Comparison of ENCODE assay signal across 11 mouse cellular contexts in genomic region chr5:125363894-125364293, GRCm38 (mm10). TPM values are rescaled to one million over a fixed set of nuclear protein-coding genes. Genes with fewer than 3 reads are reported as not detected.
A peak's percentile ranks its signal among the peaks of the same experiment; 100 is the strongest.
DNase-seq lines count a peak whose midpoint lies in the region; ATAC-seq and TF ChIP-seq lines count a peak whose summit lies in the region.
"Had no signal": no experiment of that assay in that cellular context is flagged by ENCODE, and none has a peak within 500 bp of the region (broad histone marks: within the 10 kb centered on the region; RNA-seq: fewer than 3 reads in every experiment).

No protein-coding gene starts in this region.

- H3K36me3 ChIP-seq in heart, embryonic 14.5 days (ENCODE audit: control insufficient read depth, insufficient read depth, low read length), result no peaks in the 10 kb centered on the region
- H3K36me3 ChIP-seq in forebrain, postnatal 0 days (ENCODE audit: insufficient read depth), result no peaks in the 10 kb centered on the region
- no peaks in the 10 kb centered on the region for H3K36me3 ChIP-seq in forebrain, embryonic 15.5 days
- no peaks in the 10 kb centered on the region for H3K36me3 ChIP-seq in midbrain, embryonic 11.5 days (ENCODE audit: control insufficient read depth, insufficient read depth, low read length)
- H3K36me3 ChIP-seq: hindbrain, embryonic 13.5 days had no signal

- no peak overlapping the region for H3K4me2 ChIP-seq in heart, embryonic 14.5 days (ENCODE audit: low read length)
- no peak overlapping the region for H3K4me2 ChIP-seq in forebrain, postnatal 0 days (ENCODE audit: low read depth)
- no peak overlapping the region for H3K4me2 ChIP-seq in forebrain, embryonic 15.5 days (replicated peaks)
- H3K4me2 ChIP-seq in midbrain, embryonic 11.5 days, result no peak overlapping the region
- H3K4me2 ChIP-seq: hindbrain, embryonic 13.5 days had no signal

- H3K4me3 ChIP-seq in heart, embryonic 14.5 days (ENCODE audit: control insufficient read depth in 1 of 2, insufficient read depth in 1 of 2, low read depth in 1 of 2, low read length in 2 of 2), result no peak overlapping the region
- H3K4me3 ChIP-seq in forebrain, postnatal 0 days (ENCODE audit: low read depth, low read length), result no peak overlapping the region
- no peak overlapping the region for H3K4me3 ChIP-seq in forebrain, embryonic 15.5 days
- H3K4me3 ChIP-seq in midbrain, embryonic 11.5 days (ENCODE audit: low read depth, low read length), result no peak overlapping the region
- H3K4me3 ChIP-seq: hindbrain, embryonic 13.5 days had no signal

- H3K27ac ChIP-seq in heart, embryonic 14.5 days (replicated peaks in 1 of 2; ENCODE audit: control insufficient read depth in 1 of 2, insufficient read depth in 1 of 2, low read depth in 2 of 2, low read length in 2 of 2), result peak overlapping the region; percentile 61 to 64; a peak in 3 of 4 replicates
- H3K27ac ChIP-seq in forebrain, postnatal 0 days (ENCODE audit: low read depth, low read length), result no peak overlapping the region
- H3K27ac ChIP-seq in forebrain, embryonic 15.5 days (replicated peaks), result no peak overlapping the region
- H3K27ac ChIP-seq in midbrain, embryonic 11.5 days (ENCODE audit: low read depth, low read length), result no peak overlapping the region
- H3K27ac ChIP-seq: hindbrain, embryonic 13.5 days had no signal

- 20% methylated on average over 7 of the region's 7 CpGs for WGBS in heart, embryonic 14.5 days
- 74% methylated on average over 7 of the region's 7 CpGs for WGBS in forebrain, postnatal 0 days
- WGBS in forebrain, embryonic 15.5 days, result 73% methylated on average over 7 of the region's 7 CpGs
- 83% methylated on average over 7 of the region's 7 CpGs for WGBS in midbrain, embryonic 11.5 days

- peak; percentile 95 for DNase-seq in heart, adult 11 months
- no peak for DNase-seq in heart, adult 9 months (ENCODE audit: low spot score in 2 of 2)
- DNase-seq in brain, adult 2 months (ENCODE audit: low read depth, low spot score), result peak; percentile 47
- peak; percentile 85 to 90 for DNase-seq in kidney, postnatal 36 days
- DNase-seq in forebrain, postnatal 0 days, result no peak
- no peak for DNase-seq in midbrain, embryonic 11.5 days (ENCODE audit: low spot score, missing footprints)
- DNase-seq: right cerebral cortex, postnatal 25 days had no signal

- no peaks in the 10 kb centered on the region for H3K27me3 ChIP-seq in heart, embryonic 14.5 days (ENCODE audit: control insufficient read depth, insufficient read depth, low read length)
- H3K27me3 ChIP-seq in forebrain, postnatal 0 days (ENCODE audit: insufficient read depth, low read length), result no peaks in the 10 kb centered on the region
- no peaks in the 10 kb centered on the region for H3K27me3 ChIP-seq in forebrain, embryonic 15.5 days
- H3K27me3 ChIP-seq in midbrain, embryonic 11.5 days (ENCODE audit: control insufficient read depth, insufficient read depth, low read length), result no peaks in the 10 kb centered on the region
- H3K27me3 ChIP-seq: hindbrain, embryonic 13.5 days had no signal

- H3K4me1 ChIP-seq in heart, embryonic 14.5 days (ENCODE audit: control insufficient read depth in 2 of 2, insufficient read depth in 2 of 2, low read length in 2 of 2), result peaks cover 0 to 8% of the 10 kb centered on the region in 2 experiments; a peak in 2 of 4 replicates
- H3K4me1 ChIP-seq in forebrain, postnatal 0 days (ENCODE audit: insufficient read depth), result no peaks in the 10 kb centered on the region
- peaks cover 6% of the 10 kb centered on the region for H3K4me1 ChIP-seq in forebrain, embryonic 15.5 days
- H3K4me1 ChIP-seq in midbrain, embryonic 11.5 days (ENCODE audit: control insufficient read depth, insufficient read depth, low read length), result no peaks in the 10 kb centered on the region; the same call in 1 of the 2 replicates
- H3K4me1 ChIP-seq: hindbrain, embryonic 13.5 days had no signal

- ATAC-seq in heart, embryonic 14.5 days (ENCODE audit: insufficient number of reproducible peaks, insufficient read depth, low FRiP score, low read depth), result peak; percentile 81
- no peak for ATAC-seq in forebrain, postnatal 0 days
- ATAC-seq in forebrain, embryonic 15.5 days (replicated peaks), result no peak
- ATAC-seq in midbrain, embryonic 11.5 days (ENCODE audit: low FRiP score), result no peak

- 0 out of 2 replicates have a peak, but pooled peaks cover 2% of the 10 kb centered on the region for H3K9me3 ChIP-seq in heart, embryonic 14.5 days (ENCODE audit: control insufficient read depth, low read length)
- H3K9me3 ChIP-seq in forebrain, postnatal 0 days (ENCODE audit: low read length), result no peaks in the 10 kb centered on the region
- H3K9me3 ChIP-seq in forebrain, embryonic 15.5 days, result no peaks in the 10 kb centered on the region
- H3K9me3 ChIP-seq in midbrain, embryonic 11.5 days (ENCODE audit: control insufficient read depth, low read length), result no peaks in the 10 kb centered on the region
- H3K9me3 ChIP-seq: hindbrain, embryonic 13.5 days had no signal

- TF ChIP-seq CTCF in forebrain, postnatal 0 days (IDR thresholded peaks at IDR 0.05; ENCODE audit: low read depth), result no peak

- H3K9ac ChIP-seq in heart, embryonic 14.5 days (ENCODE audit: low read length), result no peak overlapping the region
- no peak overlapping the region for H3K9ac ChIP-seq in forebrain, postnatal 0 days
- no peak overlapping the region for H3K9ac ChIP-seq in forebrain, embryonic 15.5 days (replicated peaks)
- H3K9ac ChIP-seq in midbrain, embryonic 11.5 days (ENCODE audit: low read length), result no peak overlapping the region
- H3K9ac ChIP-seq: hindbrain, embryonic 13.5 days had no signal

RNA-seq across cellular contexts. Expression of gene Scarb1, which starts 23.0 kb away (rescaled TPM):
- polyA plus RNA-seq in heart, embryonic 14.5 days (2014; fragmentation: Nextera tagmentation; extraction: Ambion mirVana), result 59.7 and 61.6 TPM in 2 replicates
- 45.2 and 52.7 TPM in 2 replicates for total RNA-seq in forebrain, postnatal 0 days (2014; rRNA removed)
- 53.5 and 55.9 TPM in 2 replicates for polyA plus RNA-seq in forebrain, postnatal 0 days (2015; fragmentation: Nextera tagmentation; extraction: Ambion mirVana)
- 27.7 and 28.5 TPM in 2 replicates for polyA plus RNA-seq in forebrain, embryonic 15.5 days (2015; fragmentation: Nextera tagmentation; extraction: Ambion mirVana)
- 26.0 and 26.5 TPM in 2 replicates for polyA plus RNA-seq in midbrain, embryonic 11.5 days (2014; fragmentation: Nextera tagmentation; extraction: Ambion mirVana)

RNA-seq across cellular contexts. Expression of gene Gm10382, which starts 25.2 kb away (rescaled TPM):
- polyA plus RNA-seq in heart, embryonic 14.5 days (2014; fragmentation: Nextera tagmentation; extraction: Ambion mirVana), result 0.27 and 0.32 TPM in 2 replicates
- 1.00 TPM in 1 of 2 replicates, not detected in the other for total RNA-seq in forebrain, postnatal 0 days (2014; rRNA removed)
- 0.25 and 0.34 TPM in 2 replicates for polyA plus RNA-seq in forebrain, postnatal 0 days (2015; fragmentation: Nextera tagmentation; extraction: Ambion mirVana)
- polyA plus RNA-seq in forebrain, embryonic 15.5 days (2015; fragmentation: Nextera tagmentation; extraction: Ambion mirVana), result 0.55 TPM in 2 replicates
- polyA plus RNA-seq in midbrain, embryonic 11.5 days (2014; fragmentation: Nextera tagmentation; extraction: Ambion mirVana), result 0.12 and 0.29 TPM in 2 replicates
- total RNA-seq: monocyte, adult 5-6 weeks had no signal

RNA-seq across cellular contexts. Expression of gene Ubc, which starts 26.1 kb away (rescaled TPM):
- polyA plus RNA-seq in heart, embryonic 14.5 days (2014; fragmentation: Nextera tagmentation; extraction: Ambion mirVana), result 859 and 861 TPM in 2 replicates
- 817 and 912 TPM in 2 replicates for total RNA-seq in forebrain, postnatal 0 days (2014; rRNA removed)
- polyA plus RNA-seq in forebrain, postnatal 0 days (2015; fragmentation: Nextera tagmentation; extraction: Ambion mirVana), result 858 and 1,225 TPM in 2 replicates
- 1,235 and 1,278 TPM in 2 replicates for polyA plus RNA-seq in forebrain, embryonic 15.5 days (2015; fragmentation: Nextera tagmentation; extraction: Ambion mirVana)
- polyA plus RNA-seq in midbrain, embryonic 11.5 days (2014; fragmentation: Nextera tagmentation; extraction: Ambion mirVana), result 1,030 and 1,101 TPM in 2 replicates

Comparison
In these comparisons a context has a peak if more than half of its experiments do, and no peak if none do; other contexts are left out.
1. DNase-seq: peak in heart, adult 11 months (single experiment), brain, adult 2 months (single experiment) and kidney, postnatal 36 days (2 of 2); none in heart, adult 9 months (0 of 2), forebrain, postnatal 0 days (single experiment) and midbrain, embryonic 11.5 days (single experiment).
2. H3K27ac ChIP-seq: peak in heart, embryonic 14.5 days (2 of 2); none in forebrain, postnatal 0 days (single experiment), forebrain, embryonic 15.5 days (single experiment) and midbrain, embryonic 11.5 days (single experiment).